Mouse (Mus musculus): ENCODE results near the gene Aldh18a1. TPM values are rescaled to one million over a fixed set of nuclear protein-coding genes. Genes with fewer than 3 reads are reported as not detected.
"Not testable (repeated sequence)": the region's sequence is repeated elsewhere in the genome, so short reads cannot be mapped to it uniquely, and the experiment has no call there.

Gene Aldh18a1
- polyA plus RNA-seq, 1 experiment: 37.9 TPM

DNA sequence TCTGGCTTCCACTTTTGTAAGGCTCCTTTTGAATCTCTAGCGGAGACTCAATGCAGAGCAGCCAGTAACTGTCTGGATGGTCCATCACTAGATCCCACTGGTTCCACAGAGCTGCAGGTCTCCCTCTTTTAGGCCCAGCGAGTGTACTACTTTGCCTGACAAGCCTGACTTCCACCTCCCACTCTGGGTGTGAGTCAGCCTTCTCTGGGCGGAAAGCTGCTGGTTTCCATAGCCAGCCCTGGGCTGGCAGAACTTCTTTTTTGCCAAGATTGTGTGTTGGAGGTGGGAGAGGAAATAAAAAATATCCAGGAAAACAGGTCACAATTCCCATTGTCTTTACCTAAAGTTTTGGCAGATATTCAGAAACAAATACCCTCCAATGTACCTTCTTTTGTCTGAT is 41.8 kb upstream of the Aldh18a1 start:
- DNase-seq: no peak
- TF ChIP-seq CTCF (IDR thresholded peaks at IDR 0.05; ENCODE audit: borderline replicate concordance, control insufficient read depth, extremely low read depth, insufficient read depth, low read length, poor library complexity) (no peak), POLR2A (IDR thresholded peaks at IDR 0.05; ENCODE audit: control insufficient read depth, extremely low read depth, insufficient read depth, low read length, poor library complexity) (no peak)
- H3K27me3 ChIP-seq (ENCODE audit: control insufficient read depth, insufficient read depth, low read length): no peaks in the 10 kb centered on the region
- H3K4me1 ChIP-seq (replicated peaks; ENCODE audit: control insufficient read depth, insufficient read depth, low read length): no peaks in the 10 kb centered on the region; the same call in 1 of the 2 replicates
- WGBS: 87% methylated on average over 3 of the region's 3 CpGs
- no peak overlapping the region for H3K4me3 ChIP-seq (ENCODE audit: control insufficient read depth, insufficient read depth, low read length)
- H3K27ac ChIP-seq (ENCODE audit: control insufficient read depth, insufficient read depth, low read length): no peak overlapping the region
- H3K36me3 ChIP-seq (ENCODE audit: control insufficient read depth, insufficient read depth, low read length): no peaks in the 10 kb centered on the region

DNA sequence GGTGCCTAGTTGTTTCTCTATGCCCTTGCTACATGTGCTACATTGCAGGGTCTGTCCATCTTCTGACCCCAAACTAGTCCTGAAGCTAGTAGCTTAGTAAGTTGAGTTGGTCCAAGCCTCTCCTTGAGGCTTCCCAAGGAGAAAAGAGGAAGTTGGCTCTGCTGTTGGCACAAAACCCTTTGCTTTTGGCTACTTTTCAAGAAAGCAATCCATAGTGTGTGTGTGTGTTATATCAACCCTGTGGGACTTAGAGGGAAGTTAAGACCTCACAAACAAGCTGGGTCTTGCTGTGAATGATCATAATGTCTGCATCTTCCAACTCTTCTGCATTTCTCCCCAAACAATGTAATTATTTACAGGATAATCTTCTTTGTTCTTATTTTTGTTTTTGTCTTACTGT is 40.7 kb upstream of the Aldh18a1 start:
- Histone ChIP-seq H3K4me3 (ENCODE audit: control insufficient read depth, insufficient read depth, low read length) (no peak overlapping the region), H3K27me3 (ENCODE audit: control insufficient read depth, insufficient read depth, low read length) (no peaks in the 10 kb centered on the region), H3K4me1 (replicated peaks; ENCODE audit: control insufficient read depth, insufficient read depth, low read length) (no peaks in the 10 kb centered on the region; the same call in 1 of the 2 replicates), H3K27ac (ENCODE audit: control insufficient read depth, insufficient read depth, low read length) (no peak overlapping the region), H3K36me3 (ENCODE audit: control insufficient read depth, insufficient read depth, low read length) (no peaks in the 10 kb centered on the region)
- TF ChIP-seq CTCF (IDR thresholded peaks at IDR 0.05; ENCODE audit: borderline replicate concordance, control insufficient read depth, extremely low read depth, insufficient read depth, low read length, poor library complexity) (no peak), POLR2A (IDR thresholded peaks at IDR 0.05; ENCODE audit: control insufficient read depth, extremely low read depth, insufficient read depth, low read length, poor library complexity) (no peak)
- no peak for DNase-seq

DNA sequence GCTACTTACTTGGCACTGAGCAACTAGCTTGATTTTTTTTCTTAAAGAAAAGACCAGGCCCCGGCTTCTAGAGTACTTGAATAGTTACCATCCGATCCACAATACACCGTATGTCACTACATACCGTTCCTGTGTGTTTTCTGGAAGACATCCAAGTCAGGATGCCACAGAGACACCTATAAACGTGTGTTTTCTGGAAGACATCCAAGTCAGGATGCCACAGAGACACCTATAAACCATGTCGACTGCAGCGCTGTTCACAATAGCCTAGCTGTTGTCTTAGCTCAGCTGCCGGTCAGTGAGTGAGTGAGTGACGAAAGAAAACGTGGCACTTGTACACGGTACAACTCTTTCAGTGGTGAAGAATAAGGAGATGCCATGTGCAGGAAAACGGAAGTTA is 37.7 kb upstream of the Aldh18a1 start:
- DNase-seq: no peak
- no peaks in the 10 kb centered on the region for H3K36me3 ChIP-seq (ENCODE audit: control insufficient read depth, insufficient read depth, low read length)
- H3K27me3 ChIP-seq (ENCODE audit: control insufficient read depth, insufficient read depth, low read length): no peaks in the 10 kb centered on the region
- no peak overlapping the region for H3K27ac ChIP-seq (ENCODE audit: control insufficient read depth, insufficient read depth, low read length)
- H3K4me1 ChIP-seq (replicated peaks; ENCODE audit: control insufficient read depth, insufficient read depth, low read length): no peaks in the 10 kb centered on the region; the same call in 1 of the 2 replicates
- 72% methylated on average over 12 of the region's 12 CpGs for WGBS
- TF ChIP-seq POLR2A (IDR thresholded peaks at IDR 0.05; ENCODE audit: control insufficient read depth, extremely low read depth, insufficient read depth, low read length, poor library complexity) (no peak), CTCF (IDR thresholded peaks at IDR 0.05; ENCODE audit: borderline replicate concordance, control insufficient read depth, extremely low read depth, insufficient read depth, low read length, poor library complexity) (no peak)
- no peak overlapping the region for H3K4me3 ChIP-seq (ENCODE audit: control insufficient read depth, insufficient read depth, low read length)

DNA sequence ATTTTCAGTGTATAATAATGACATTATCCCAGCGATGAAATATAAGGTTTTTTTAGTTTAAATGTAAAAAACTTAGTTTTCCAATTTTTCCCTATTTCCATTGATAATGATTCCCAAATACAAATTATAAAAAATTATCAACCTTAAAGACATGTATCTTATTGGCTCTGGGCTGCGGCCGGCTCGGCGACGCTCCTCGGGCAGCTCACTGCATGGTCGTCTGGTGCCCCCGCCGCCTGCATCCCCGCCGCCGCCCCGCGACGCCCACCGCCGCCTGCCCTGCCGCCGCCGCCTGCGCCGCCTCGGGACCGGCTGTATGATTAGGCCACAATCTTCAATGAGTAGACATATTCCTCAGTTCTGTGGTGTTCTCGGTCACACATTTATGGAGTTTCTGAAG is 33.4 kb upstream of the Aldh18a1 start:
- not testable (repeated sequence) for DNase-seq; H3K27ac ChIP-seq (ENCODE audit: control insufficient read depth, insufficient read depth, low read length); H3K4me3 ChIP-seq (ENCODE audit: control insufficient read depth, insufficient read depth, low read length); H3K36me3 ChIP-seq (ENCODE audit: control insufficient read depth, insufficient read depth, low read length); H3K4me1 ChIP-seq (replicated peaks; ENCODE audit: control insufficient read depth, insufficient read depth, low read length); H3K27me3 ChIP-seq (ENCODE audit: control insufficient read depth, insufficient read depth, low read length)
- 98% methylated on average over 16 of the region's 26 CpGs for WGBS

DNA sequence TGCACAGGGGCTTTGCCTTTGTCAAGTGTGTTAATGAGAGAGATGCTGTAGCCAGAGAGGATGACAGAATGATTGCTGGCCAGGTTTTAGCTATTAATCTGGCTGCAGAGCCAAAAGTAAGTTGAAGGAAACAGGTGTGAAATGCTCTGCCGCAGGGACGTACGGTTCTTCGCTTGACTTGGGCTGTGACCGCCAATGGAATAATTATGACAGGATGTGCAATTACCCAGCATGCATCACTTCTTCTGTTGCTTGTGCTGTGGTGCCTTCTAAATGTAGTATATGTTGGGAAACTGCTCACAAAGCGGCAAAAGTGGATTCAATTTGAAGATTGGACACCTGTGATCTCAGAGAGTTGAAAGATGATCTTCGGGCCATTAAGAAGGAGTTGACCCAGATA is 27.8 kb upstream of the Aldh18a1 start:
- Histone ChIP-seq H3K4me3 (ENCODE audit: control insufficient read depth, insufficient read depth, low read length) (no peak overlapping the region), H3K27ac (ENCODE audit: control insufficient read depth, insufficient read depth, low read length) (no peak overlapping the region), H3K27me3 (ENCODE audit: control insufficient read depth, insufficient read depth, low read length) (no peaks in the 10 kb centered on the region), H3K4me1 (replicated peaks; ENCODE audit: control insufficient read depth, insufficient read depth, low read length) (peaks cover 7% of the 10 kb centered on the region), H3K36me3 (ENCODE audit: control insufficient read depth, insufficient read depth, low read length) (no peaks in the 10 kb centered on the region)
- 21% methylated on average over 7 of the region's 7 CpGs for WGBS
- peak; percentile 14 for DNase-seq
- TF ChIP-seq POLR2A (IDR thresholded peaks at IDR 0.05; ENCODE audit: control insufficient read depth, extremely low read depth, insufficient read depth, low read length, poor library complexity) (no peak), CTCF (IDR thresholded peaks at IDR 0.05; ENCODE audit: borderline replicate concordance, control insufficient read depth, extremely low read depth, insufficient read depth, low read length, poor library complexity) (no peak)

DNA sequence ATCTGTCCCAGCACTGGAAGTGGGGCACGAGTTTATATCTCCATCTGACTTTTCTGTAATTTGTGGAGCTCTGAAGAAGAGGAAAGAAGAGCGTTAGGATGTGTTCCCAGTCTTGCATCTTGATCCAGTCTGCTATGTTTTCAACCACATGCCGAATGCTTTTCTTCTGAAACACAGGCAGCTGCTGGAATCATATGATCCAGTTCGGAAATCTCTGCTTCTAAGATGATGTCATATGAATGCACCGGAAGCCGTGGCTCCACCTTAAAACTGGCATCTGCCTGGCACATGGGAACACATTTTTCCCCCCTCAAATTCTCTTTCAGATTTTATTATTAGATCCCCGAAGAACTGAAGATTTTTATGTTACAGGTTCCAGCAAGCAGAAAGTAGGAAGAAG is 26.5 kb upstream of the Aldh18a1 start:
- no peaks in the 10 kb centered on the region for H3K27me3 ChIP-seq (ENCODE audit: control insufficient read depth, insufficient read depth, low read length)
- no peak overlapping the region for H3K4me3 ChIP-seq (ENCODE audit: control insufficient read depth, insufficient read depth, low read length)
- 93% methylated on average over 7 of the region's 7 CpGs for WGBS
- no peaks in the 10 kb centered on the region for H3K36me3 ChIP-seq (ENCODE audit: control insufficient read depth, insufficient read depth, low read length)
- no peak for DNase-seq
- no peak overlapping the region for H3K27ac ChIP-seq (ENCODE audit: control insufficient read depth, insufficient read depth, low read length)
- H3K4me1 ChIP-seq (replicated peaks; ENCODE audit: control insufficient read depth, insufficient read depth, low read length): peaks cover 7% of the 10 kb centered on the region
- TF ChIP-seq POLR2A (IDR thresholded peaks at IDR 0.05; ENCODE audit: control insufficient read depth, extremely low read depth, insufficient read depth, low read length, poor library complexity) (no peak), CTCF (IDR thresholded peaks at IDR 0.05; ENCODE audit: borderline replicate concordance, control insufficient read depth, extremely low read depth, insufficient read depth, low read length, poor library complexity) (no peak)

DNA sequence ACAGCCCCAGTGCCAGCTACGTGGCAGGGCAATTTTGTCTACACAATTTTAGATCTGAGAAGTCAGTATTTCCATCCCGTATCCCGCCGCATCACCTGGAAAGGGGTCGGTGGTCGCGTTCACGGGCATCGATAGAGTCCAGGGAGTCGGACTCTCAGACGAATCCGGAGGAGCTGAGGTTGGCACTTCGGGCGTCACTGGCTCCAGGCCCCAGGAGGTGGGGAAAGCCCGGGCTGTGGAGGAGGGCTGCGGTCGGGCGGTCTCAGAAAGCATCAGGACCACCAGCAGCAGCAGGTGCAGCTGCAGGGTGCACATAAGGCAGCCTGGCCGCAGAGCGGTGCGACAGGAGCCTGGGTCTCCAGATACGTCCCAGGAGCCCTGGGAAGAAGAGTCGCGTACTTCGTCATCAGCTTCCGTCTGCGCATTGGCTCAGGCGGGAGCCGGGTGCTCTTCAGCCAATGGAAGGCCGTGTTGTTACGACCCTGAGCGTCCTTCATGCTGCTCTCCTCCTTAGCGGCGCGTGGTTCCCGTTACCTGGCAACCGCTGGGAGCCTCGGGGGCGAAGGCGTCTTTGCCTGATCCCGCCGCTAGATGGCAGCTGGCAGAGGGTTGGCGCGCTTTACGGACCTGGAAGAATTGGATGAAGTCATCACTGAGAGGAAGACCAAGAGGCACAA is 23.7 kb upstream of the Aldh18a1 start, which contains the start of the genes Tctn3 and Entpd1:
Gene Tctn3, minus strand, starts transcription at position 404 of the 677 bp plus-strand sequence.
Gene Entpd1, plus strand, starts transcription at position 537 of the 677 bp plus-strand sequence.
- Histone ChIP-seq H3K27me3 (ENCODE audit: control insufficient read depth, insufficient read depth, low read length) (no peaks in the 10 kb centered on the region), H3K36me3 (ENCODE audit: control insufficient read depth, insufficient read depth, low read length) (no peaks in the 10 kb centered on the region), H3K27ac (ENCODE audit: control insufficient read depth, insufficient read depth, low read length) (no peak within 1 kb of the TSS), H3K4me3 (ENCODE audit: control insufficient read depth, insufficient read depth, low read length) (peak within 1 kb of the TSS; percentile 74), H3K4me1 (replicated peaks; ENCODE audit: control insufficient read depth, insufficient read depth, low read length) (peaks cover 7% of the 10 kb centered on the region)
- under 1% methylated on average over 45 of the region's 45 CpGs for WGBS
- peak; percentile 93 for DNase-seq
- TF ChIP-seq POLR2A (IDR thresholded peaks at IDR 0.05; ENCODE audit: control insufficient read depth, extremely low read depth, insufficient read depth, low read length, poor library complexity): no peak
- peak; percentile 90 for TF ChIP-seq CTCF (IDR thresholded peaks at IDR 0.05; ENCODE audit: borderline replicate concordance, control insufficient read depth, extremely low read depth, insufficient read depth, low read length, poor library complexity)

Data from thymus, adult 2 months (tissue).